Mouse (Mus musculus): Measurements from ENCODE around the gene Rtp2. TPM values are rescaled to one million over a fixed set of nuclear protein-coding genes. Genes with fewer than 3 reads are reported as not detected.

Gene Rtp2
- total and polyA plus RNA-seq, 3 experiments: not detected

DNA sequence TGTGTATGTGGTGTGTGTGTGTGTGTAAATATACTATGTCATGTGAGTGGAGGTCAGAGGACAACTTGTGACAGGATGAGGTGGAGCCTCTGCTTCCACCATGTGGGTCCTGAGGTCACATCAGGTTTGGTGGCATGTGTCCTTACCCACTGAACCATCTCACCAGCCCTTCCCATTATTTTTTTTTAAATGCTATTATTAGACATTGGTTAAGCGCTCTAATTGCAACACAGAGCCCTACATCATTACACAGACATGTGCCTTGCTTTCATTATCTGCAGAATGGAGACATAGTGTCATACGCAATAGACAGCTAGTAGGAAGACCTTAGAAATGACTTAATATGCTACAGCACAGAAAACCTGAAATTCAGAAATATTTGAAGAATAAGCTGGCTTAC is 44.0 kb upstream of the Rtp2 start:
- no peaks in the 10 kb centered on the region for H3K4me1 ChIP-seq (ENCODE audit: insufficient read depth, low read depth, low read length)
- no peak for DNase-seq (ENCODE audit: low spot score)
- no peak for ATAC-seq (ENCODE audit: extremely low read depth, insufficient number of reproducible peaks, low FRiP score, poor library complexity, severe bottlenecking)
- H3K27me3 ChIP-seq (ENCODE audit: insufficient read depth, low read length): no peaks in the 10 kb centered on the region
- H3K9me3 ChIP-seq (replicated peaks): peaks cover 54% of the 10 kb centered on the region
- TF ChIP-seq POLR2AphosphoS5 (IDR thresholded peaks at IDR 0.05; ENCODE audit: insufficient replicate concordance, low read depth, low read length): no peak
- TF ChIP-seq GATA2 (IDR thresholded peaks at IDR 0.05; ENCODE audit: borderline replicate concordance, low read depth, low read length): no peak
- TF ChIP-seq CTCF (IDR thresholded peaks at IDR 0.05; ENCODE audit: low read depth, low read length): no peak
- no peak for TF ChIP-seq TAL1 (conservative IDR thresholded peaks at IDR 0.05; ENCODE audit: low read depth, low read length)
- no peak for TF ChIP-seq GATA1 (IDR thresholded peaks at IDR 0.05; ENCODE audit: borderline replicate concordance, low read length)
- H3K36me3 ChIP-seq (replicated peaks): no peaks in the 10 kb centered on the region
- no peak overlapping the region for H3K4me3 ChIP-seq (ENCODE audit: low read depth, low read length)

- Histone ChIP-seq H3K4me3 (ENCODE audit: low read depth, low read length) (no peak overlapping the region), H3K36me3 (replicated peaks) (no peaks in the 10 kb centered on the region), H3K9me3 (replicated peaks) (peaks cover 58% of the 10 kb centered on the region), H3K27me3 (ENCODE audit: insufficient read depth, low read length) (no peaks in the 10 kb centered on the region), H3K4me1 (ENCODE audit: insufficient read depth, low read depth, low read length) (no peaks in the 10 kb centered on the region)
- ATAC-seq (ENCODE audit: extremely low read depth, insufficient number of reproducible peaks, low FRiP score, poor library complexity, severe bottlenecking) (no peak), DNase-seq (ENCODE audit: low spot score) (no peak)
- no peak for TF ChIP-seq TAL1 (conservative IDR thresholded peaks at IDR 0.05; ENCODE audit: low read depth, low read length)
- no peak for TF ChIP-seq GATA1 (IDR thresholded peaks at IDR 0.05; ENCODE audit: borderline replicate concordance, low read length)
- TF ChIP-seq CTCF (IDR thresholded peaks at IDR 0.05; ENCODE audit: low read depth, low read length): no peak
- no peak for TF ChIP-seq POLR2AphosphoS5 (IDR thresholded peaks at IDR 0.05; ENCODE audit: insufficient replicate concordance, low read depth, low read length)
Measured at GRCm38 (mm10) chr16:23973635-23974367, 41.6 kb upstream of the Rtp2 start.

GRCm38 (mm10) chr16:23972901-23973300 is 40.7 kb upstream of the Rtp2 start:
- no peaks in the 10 kb centered on the region for H3K36me3 ChIP-seq (replicated peaks)
- DNase-seq (ENCODE audit: low spot score) (no peak), ATAC-seq (ENCODE audit: extremely low read depth, insufficient number of reproducible peaks, low FRiP score, poor library complexity, severe bottlenecking) (no peak)
- H3K4me3 ChIP-seq (ENCODE audit: low read depth, low read length): no peak overlapping the region
- no peaks in the 10 kb centered on the region for H3K27me3 ChIP-seq (ENCODE audit: insufficient read depth, low read length)
- no peak for TF ChIP-seq GATA2 (IDR thresholded peaks at IDR 0.05; ENCODE audit: borderline replicate concordance, low read depth, low read length)
- TF ChIP-seq CTCF (IDR thresholded peaks at IDR 0.05; ENCODE audit: low read depth, low read length): no peak
- no peak for TF ChIP-seq TAL1 (conservative IDR thresholded peaks at IDR 0.05; ENCODE audit: low read depth, low read length)
- no peak for TF ChIP-seq GATA1 (IDR thresholded peaks at IDR 0.05; ENCODE audit: borderline replicate concordance, low read length)
- no peak for TF ChIP-seq POLR2AphosphoS5 (IDR thresholded peaks at IDR 0.05; ENCODE audit: insufficient replicate concordance, low read depth, low read length)
- no peaks in the 10 kb centered on the region for H3K4me1 ChIP-seq (ENCODE audit: insufficient read depth, low read depth, low read length)
- peaks cover 64% of the 10 kb centered on the region for H3K9me3 ChIP-seq (replicated peaks)

GRCm38 (mm10) chr16:23972126-23972740 is 40.0 kb upstream of the Rtp2 start:
- no peak overlapping the region for H3K4me3 ChIP-seq (ENCODE audit: low read depth, low read length)
- TF ChIP-seq GATA1 (IDR thresholded peaks at IDR 0.05; ENCODE audit: borderline replicate concordance, low read length) (no peak), TAL1 (conservative IDR thresholded peaks at IDR 0.05; ENCODE audit: low read depth, low read length) (no peak), GATA2 (IDR thresholded peaks at IDR 0.05; ENCODE audit: borderline replicate concordance, low read depth, low read length) (no peak), CTCF (IDR thresholded peaks at IDR 0.05; ENCODE audit: low read depth, low read length) (no peak), POLR2AphosphoS5 (IDR thresholded peaks at IDR 0.05; ENCODE audit: insufficient replicate concordance, low read depth, low read length) (no peak)
- peaks cover 64% of the 10 kb centered on the region for H3K9me3 ChIP-seq (replicated peaks)
- ATAC-seq (ENCODE audit: extremely low read depth, insufficient number of reproducible peaks, low FRiP score, poor library complexity, severe bottlenecking) (no peak), DNase-seq (ENCODE audit: low spot score) (no peak)
- H3K27me3 ChIP-seq (ENCODE audit: insufficient read depth, low read length): no peaks in the 10 kb centered on the region
- H3K36me3 ChIP-seq (replicated peaks): no peaks in the 10 kb centered on the region
- H3K4me1 ChIP-seq (ENCODE audit: insufficient read depth, low read depth, low read length): no peaks in the 10 kb centered on the region

GRCm38 (mm10) chr16:23969919-23970318 is 37.7 kb upstream of the Rtp2 start:
- no peaks in the 10 kb centered on the region for H3K36me3 ChIP-seq (replicated peaks)
- no peak overlapping the region for H3K4me3 ChIP-seq (ENCODE audit: low read depth, low read length)

DNA sequence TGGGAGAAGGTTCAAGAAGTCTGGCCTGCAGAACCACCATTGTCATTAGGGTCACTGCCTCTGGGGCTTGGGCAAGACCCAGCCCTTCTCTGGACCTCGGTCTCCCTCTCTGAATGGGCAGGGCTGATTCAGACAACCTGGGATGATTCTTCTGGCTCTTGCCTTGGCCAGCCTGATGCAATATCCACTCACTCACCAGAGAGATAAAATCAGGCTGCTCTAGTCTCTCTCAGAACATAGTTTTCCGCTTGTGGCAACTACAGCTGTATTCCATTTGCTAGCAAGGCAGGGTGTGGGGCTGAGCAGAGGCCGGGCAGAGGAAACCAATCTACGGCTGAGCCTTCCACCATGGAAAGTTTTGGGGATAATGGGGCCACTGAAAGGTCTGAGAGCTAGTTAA is 36.7 kb upstream of the Rtp2 start:
- H3K36me3 ChIP-seq (replicated peaks): no peaks in the 10 kb centered on the region
- H3K4me1 ChIP-seq (ENCODE audit: insufficient read depth, low read depth, low read length): no peaks in the 10 kb centered on the region
- DNase-seq (ENCODE audit: low spot score) (no peak), ATAC-seq (ENCODE audit: extremely low read depth, insufficient number of reproducible peaks, low FRiP score, poor library complexity, severe bottlenecking) (no peak)
- H3K4me3 ChIP-seq (ENCODE audit: low read depth, low read length): no peak overlapping the region
- TF ChIP-seq GATA2 (IDR thresholded peaks at IDR 0.05; ENCODE audit: borderline replicate concordance, low read depth, low read length): no peak
- TF ChIP-seq GATA1 (IDR thresholded peaks at IDR 0.05; ENCODE audit: borderline replicate concordance, low read length): no peak
- TF ChIP-seq TAL1 (conservative IDR thresholded peaks at IDR 0.05; ENCODE audit: low read depth, low read length): no peak
- TF ChIP-seq POLR2AphosphoS5 (IDR thresholded peaks at IDR 0.05; ENCODE audit: insufficient replicate concordance, low read depth, low read length): no peak
- no peak for TF ChIP-seq CTCF (IDR thresholded peaks at IDR 0.05; ENCODE audit: low read depth, low read length)
- H3K9me3 ChIP-seq (replicated peaks): peaks cover 65% of the 10 kb centered on the region
- H3K27me3 ChIP-seq (ENCODE audit: insufficient read depth, low read length): no peaks in the 10 kb centered on the region

More at GRCm38 (mm10) chr16:23969919-23970318, 37.7 kb upstream of the Rtp2 start:
- DNase-seq (ENCODE audit: low spot score): no peak
- TF ChIP-seq TAL1 (conservative IDR thresholded peaks at IDR 0.05; ENCODE audit: low read depth, low read length) (no peak), CTCF (IDR thresholded peaks at IDR 0.05; ENCODE audit: low read depth, low read length) (no peak), GATA2 (IDR thresholded peaks at IDR 0.05; ENCODE audit: borderline replicate concordance, low read depth, low read length) (no peak), POLR2AphosphoS5 (IDR thresholded peaks at IDR 0.05; ENCODE audit: insufficient replicate concordance, low read depth, low read length) (no peak), GATA1 (IDR thresholded peaks at IDR 0.05; ENCODE audit: borderline replicate concordance, low read length) (no peak)
- peaks cover 65% of the 10 kb centered on the region for H3K9me3 ChIP-seq (replicated peaks)
- H3K27me3 ChIP-seq (ENCODE audit: insufficient read depth, low read length): no peaks in the 10 kb centered on the region
- no peaks in the 10 kb centered on the region for H3K4me1 ChIP-seq (ENCODE audit: insufficient read depth, low read depth, low read length)
- ATAC-seq (ENCODE audit: extremely low read depth, insufficient number of reproducible peaks, low FRiP score, poor library complexity, severe bottlenecking): no peak

Data from G1E (cell line).